Mouse (Mus musculus) gastrocnemius, adult 18-20 months (tissue): ENCODE results near the gene Casp14. TPM values are rescaled to one million over a fixed set of nuclear protein-coding genes. Genes with fewer than 3 reads are reported as not detected.

ENCODE experiments used
- DNase-seq: peaks from one replicate; pipeline ENCODE4 v3.0.0; 2021; ENCODE audit warnings: low spot score
- long read RNA-seq, 2 experiments: library from polyadenylated mRNA; stranded (forward); transcript quantifications; one replicate each; pipeline ENCODE4 v2.0.0; 2021
- total RNA-seq, 2 experiments: library from RNA; stranded (reverse); gene quantifications; 2 replicates each; pipeline ENCODE4 v1.2.3; 2021

The Casp14 gene
- total RNA-seq: not detected
- long read RNA-seq, experiment 1: 0 reads
- long read RNA-seq, experiment 2: 0 reads

GRCm38 (mm10) chr10:78718056-78718455 lies at the start of gene Casp14:
Casp14 (minus strand) TSS chr10:78718294.
- DNase-seq: no peak

- no peak for DNase-seq
Observed at GRCm38 (mm10) chr10:78765570-78765969, 47.5 kb upstream of the Casp14 start.

GRCm38 (mm10) chr10:78756021-78756420 lies 37.9 kb upstream of the Casp14 start:
- DNase-seq: peak; percentile 45

GRCm38 (mm10) chr10:78752452-78753191 lies 34.5 kb upstream of the Casp14 start, which contains the start of gene Ccdc105:
Ccdc105 (minus strand) TSS chr10:78753065.
- peak; percentile 2 for DNase-seq

GRCm38 (mm10) chr10:78748946-78749345 lies 30.9 kb upstream of the Casp14 start:
- no peak for DNase-seq

- no peak for DNase-seq
Observed at GRCm38 (mm10) chr10:78748161-78748560, 30.1 kb upstream of the Casp14 start.

- peak; percentile 5 for DNase-seq
Observed at GRCm38 (mm10) chr10:78747035-78747721, 29.1 kb upstream of the Casp14 start.

GRCm38 (mm10) chr10:78745453-78746232 lies 27.5 kb upstream of the Casp14 start:
- no peak for DNase-seq

GRCm38 (mm10) chr10:78743721-78744120 lies 25.6 kb upstream of the Casp14 start:
- DNase-seq: no peak

- DNase-seq: no peak
Observed at GRCm38 (mm10) chr10:78739821-78740220, 21.7 kb upstream of the Casp14 start.

- no peak for DNase-seq
Observed at GRCm38 (mm10) chr10:78727876-78728275, 9.8 kb upstream of the Casp14 start.

GRCm38 (mm10) chr10:78727035-78727434 lies 8.9 kb upstream of the Casp14 start:
- DNase-seq: no peak

GRCm38 (mm10) chr10:78723416-78723815 lies 5.3 kb upstream of the Casp14 start:
- no peak for DNase-seq

- DNase-seq: no peak
Observed at GRCm38 (mm10) chr10:78722654-78723053, 4.6 kb upstream of the Casp14 start.

GRCm38 (mm10) chr10:78722036-78722435 lies 3.9 kb upstream of the Casp14 start:
- DNase-seq: no peak

GRCm38 (mm10) chr10:78716231-78716630 lies 1.9 kb downstream of the Casp14 start:
- DNase-seq: no peak

GRCm38 (mm10) chr10:78715156-78715555 lies 2.9 kb downstream of the Casp14 start:
- no peak for DNase-seq

- DNase-seq: no peak
Observed at GRCm38 (mm10) chr10:78714129-78714528, 4.0 kb downstream of the Casp14 start.

- no peak for DNase-seq
Observed at GRCm38 (mm10) chr10:78710706-78711105, 7.4 kb downstream of the Casp14 start.

GRCm38 (mm10) chr10:78700881-78701280 lies 17.2 kb downstream of the Casp14 start:
- no peak for DNase-seq

- DNase-seq: no peak
Observed at GRCm38 (mm10) chr10:78689973-78690372, 28.1 kb downstream of the Casp14 start.

GRCm38 (mm10) chr10:78686995-78687577 lies 31.0 kb downstream of the Casp14 start:
- DNase-seq: no peak
